Mouse (Mus musculus): Measurements from ENCODE around the gene Rnf4. TPM values are rescaled to one million over a fixed set of nuclear protein-coding genes. Genes with fewer than 3 reads are reported as not detected.

Gene Rnf4
- total and polyA plus RNA-seq, 3 experiments: 29.2 to 107 (median 88.6) TPM

Other genes starting within 250 kb of the Rnf4 start
- gene Poln, start 166.8 kb upstream of the Rnf4 start, total RNA-seq (2021): 10 to 100 TPM in 1 of 2 experiments, 1 to 10 TPM in 1; 7.0 to 12.3 TPM
- 3.2 and 3.9 TPM in 2 replicates for gene Poln, start 166.8 kb upstream of the Rnf4 start, polyA plus RNA-seq (2012; rRNA removed)
- 1 to 10 TPM; 7.2 to 8.4 TPM for gene Haus3, start 166.8 kb upstream of the Rnf4 start, total RNA-seq (2021)
- gene Haus3, start 166.8 kb upstream of the Rnf4 start, polyA plus RNA-seq (2012; rRNA removed): 0.11 and 0.33 TPM in 2 replicates
- 100 to 1,000 TPM; 100 to 125 TPM for gene Mxd4, start 148.6 kb upstream of the Rnf4 start, total RNA-seq (2021)
- gene Mxd4, start 148.6 kb upstream of the Rnf4 start, polyA plus RNA-seq (2012; rRNA removed): 260 and 308 TPM in 2 replicates
- gene Zfyve28, start 47.8 kb upstream of the Rnf4 start, total RNA-seq (2021): under 1 TPM; 0.40 to 0.90 TPM
- 1.6 and 3.8 TPM in 2 replicates for gene Zfyve28, start 47.8 kb upstream of the Rnf4 start, polyA plus RNA-seq (2012; rRNA removed)
- not detected for gene Cfap99, start 47.7 kb upstream of the Rnf4 start, total RNA-seq (2021)
- not detected in 2 replicates for gene Cfap99, start 47.7 kb upstream of the Rnf4 start, polyA plus RNA-seq (2012; rRNA removed)
- gene Fam193a, start 33.6 kb downstream of the Rnf4 start, total RNA-seq (2021): 10 to 100 TPM; 24.5 to 36.6 TPM
- gene Fam193a, start 33.6 kb downstream of the Rnf4 start, polyA plus RNA-seq (2012; rRNA removed): 21.8 and 50.3 TPM in 2 replicates
- 10 to 100 TPM; 12.8 to 14.8 TPM for gene Tnip2, start 177.7 kb downstream of the Rnf4 start, total RNA-seq (2021)
- gene Tnip2, start 177.7 kb downstream of the Rnf4 start, polyA plus RNA-seq (2012; rRNA removed): 55.1 and 55.3 TPM in 2 replicates
- 10 to 100 TPM; 15.5 to 31.7 TPM for gene Sh3bp2, start 189.5 kb downstream of the Rnf4 start, total RNA-seq (2021)
- 14.7 and 15.9 TPM in 2 replicates for gene Sh3bp2, start 189.5 kb downstream of the Rnf4 start, polyA plus RNA-seq (2012; rRNA removed)
- gene Add1, start 237.4 kb downstream of the Rnf4 start, total RNA-seq (2021): 100 to 1,000 TPM; 160 to 168 TPM
- gene Add1, start 237.4 kb downstream of the Rnf4 start, polyA plus RNA-seq (2012; rRNA removed): 123 and 134 TPM in 2 replicates